Mouse (Mus musculus) thymus, adult 2 months (tissue): Measurements from ENCODE around the gene Hrh2.

Experiments
- CTCF ChIP-seq: fragments of 200-500 bp; IDR thresholded peaks from 2 replicates; pipeline ENCODE4 v1.5.1; 2012; ENCODE audit warnings: mild to moderate bottlenecking, control low read depth, low read length, moderate library complexity, borderline replicate concordance; ENCODE audit not compliant: control insufficient read depth, poor library complexity, insufficient read depth; ENCODE audit errors: extremely low read depth
- POLR2A ChIP-seq: fragments of 200-500 bp; IDR thresholded peaks from 2 replicates; pipeline ENCODE4 v1.6.1; 2012; ENCODE audit warnings: mild to moderate bottlenecking, low read length, control low read depth, moderate library complexity; ENCODE audit not compliant: control insufficient read depth, poor library complexity, insufficient read depth; ENCODE audit errors: extremely low read depth

GRCm38 (mm10) chr13:54215266-54215665 is 23.3 kb downstream of the Hrh2 start:
- TF ChIP-seq POLR2A (no peak), CTCF (no peak)
